In genomic region chr16:90242426-90243304, GRCm38 (mm10) we compare ENCODE assay signal across 14 mouse cellular contexts.
"Had no signal": no experiment of that assay in that cellular context is flagged by ENCODE, and none has a peak within 500 bp of the region (broad histone marks: within the 10 kb centered on the region; RNA-seq: fewer than 3 reads in every experiment).

No protein-coding gene starts in this region.

- H3K27me3 ChIP-seq: limb, embryonic 15.5 days; liver, embryonic 13.5 days; lung, embryonic 15.5 days; megakaryocyte, embryonic 14.5 days had no signal

- H3K4me3 ChIP-seq: limb, embryonic 15.5 days; liver, embryonic 13.5 days; lung, embryonic 15.5 days; megakaryocyte, embryonic 14.5 days had no signal

- ATAC-seq: liver, postnatal 0 days had no signal

- H3K9me3 ChIP-seq: limb, embryonic 15.5 days; liver, embryonic 13.5 days; lung, embryonic 15.5 days; megakaryocyte, embryonic 14.5 days had no signal

- H3K27ac ChIP-seq: limb, embryonic 15.5 days; liver, embryonic 13.5 days; lung, embryonic 15.5 days; macrophage; stomach, postnatal 0 days had no signal

- H3K9ac ChIP-seq: limb, embryonic 15.5 days; liver, embryonic 13.5 days; liver, postnatal 0 days; lung, embryonic 15.5 days had no signal

- DNase-seq: kidney, adult 11 months; kidney, adult 9 months; kidney, postnatal 10 days; layer of hippocampus, postnatal 36 days; liver, embryonic 13.5 days; liver, postnatal 0 days; lung, postnatal 14 days; midbrain, embryonic 14.5 days; thymus, postnatal 4 days had no signal

- H3K4me1 ChIP-seq: limb, embryonic 15.5 days; liver, embryonic 13.5 days; lung, embryonic 15.5 days had no signal

- H3K4me2 ChIP-seq: limb, embryonic 15.5 days; liver, embryonic 13.5 days; lung, embryonic 15.5 days had no signal
